Mouse (Mus musculus) cerebellum, adult 9-11 months (tissue): ENCODE results near the gene Speer4f1.
"Not testable (repeated sequence)": the region's sequence is repeated elsewhere in the genome, so short reads cannot be mapped to it uniquely, and the experiment has no call there.

Source experiments
- DNase-seq: peaks from one replicate; pipeline ENCODE4 v3.0.0; 2022

Speer4f1 gene

DNA sequence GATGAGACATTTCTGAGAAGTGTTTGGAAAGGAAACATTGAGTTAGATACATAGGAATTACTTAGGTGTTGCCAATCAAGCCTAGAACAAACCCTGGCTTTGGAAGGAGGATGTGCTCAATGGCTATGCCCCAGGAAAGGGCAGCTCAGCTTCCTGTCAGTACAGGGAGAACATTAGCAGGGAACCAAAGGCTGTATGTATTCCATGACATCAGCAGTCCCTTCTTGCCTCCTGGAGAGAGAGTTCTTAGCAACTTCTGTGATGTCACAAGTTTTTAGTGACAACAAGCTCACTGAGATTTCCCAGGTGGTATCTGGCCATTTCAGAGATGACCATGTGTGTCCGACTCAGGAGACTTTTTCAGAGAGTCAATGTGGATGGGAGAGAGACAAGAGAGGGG is at the start of gene Speer4f1:
Gene Speer4f1, plus strand, starts transcription at position 301 of the 400 bp plus-strand sequence.
- not testable (repeated sequence) for DNase-seq

DNA sequence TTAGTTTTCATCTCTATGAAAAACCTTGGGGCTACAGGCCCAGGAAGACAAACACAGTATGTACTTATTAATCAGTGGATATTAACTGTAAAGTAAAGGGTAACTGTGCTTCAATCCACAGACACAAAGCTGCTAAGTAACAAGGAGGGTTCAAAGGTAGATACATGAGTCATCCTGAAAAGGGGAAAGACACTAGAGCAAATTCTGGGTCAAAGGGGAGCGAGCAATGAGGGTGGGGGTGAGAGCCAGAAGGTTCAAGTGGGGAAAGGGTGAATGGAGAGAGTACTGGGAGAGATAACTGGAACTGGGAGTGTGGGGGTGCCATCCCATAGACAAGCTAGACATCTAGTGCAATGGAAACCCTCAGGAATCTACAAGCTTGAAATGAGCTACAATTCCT is 49.0 kb upstream of the Speer4f1 start:
- DNase-seq: no peak

DNA sequence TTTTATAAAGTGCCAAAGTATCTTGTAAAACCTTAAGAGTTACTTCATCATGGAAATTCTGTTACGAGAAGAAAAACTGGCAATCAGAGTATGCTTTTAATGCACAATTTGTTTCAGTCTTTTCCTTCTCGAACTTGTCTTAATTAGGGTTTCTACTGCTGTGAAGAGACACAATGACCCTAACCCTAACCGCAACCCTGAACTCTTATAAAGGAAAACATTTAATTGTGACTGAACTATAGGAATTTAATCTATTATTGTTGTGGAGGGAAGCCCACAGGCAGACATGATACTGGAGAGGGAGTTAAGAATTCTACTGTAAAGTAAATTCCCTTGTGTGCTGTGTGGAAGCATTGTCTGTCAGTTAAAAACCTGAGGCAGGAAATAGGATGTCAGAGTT is 41.2 kb upstream of the Speer4f1 start:
- no peak for DNase-seq

DNA sequence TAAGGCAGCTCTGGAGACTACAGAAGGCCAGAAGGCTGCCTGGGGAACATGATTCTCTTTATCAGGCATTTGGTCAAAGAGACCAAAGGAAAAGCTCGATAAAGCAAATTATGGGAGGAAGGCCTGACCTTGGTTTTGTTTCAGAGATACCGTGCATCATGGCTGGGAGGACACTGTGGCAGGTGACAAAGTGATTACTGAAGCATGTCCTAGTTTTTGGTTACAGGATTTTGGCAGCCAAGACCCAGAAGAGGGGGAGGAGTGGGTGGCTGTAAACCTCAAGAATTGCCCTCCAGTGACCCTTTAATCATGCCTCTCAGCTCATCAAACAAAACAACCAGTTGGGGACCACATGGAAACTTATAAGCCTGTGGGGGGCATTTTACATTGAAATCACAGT is 39.7 kb upstream of the Speer4f1 start:
- no peak for DNase-seq

DNA sequence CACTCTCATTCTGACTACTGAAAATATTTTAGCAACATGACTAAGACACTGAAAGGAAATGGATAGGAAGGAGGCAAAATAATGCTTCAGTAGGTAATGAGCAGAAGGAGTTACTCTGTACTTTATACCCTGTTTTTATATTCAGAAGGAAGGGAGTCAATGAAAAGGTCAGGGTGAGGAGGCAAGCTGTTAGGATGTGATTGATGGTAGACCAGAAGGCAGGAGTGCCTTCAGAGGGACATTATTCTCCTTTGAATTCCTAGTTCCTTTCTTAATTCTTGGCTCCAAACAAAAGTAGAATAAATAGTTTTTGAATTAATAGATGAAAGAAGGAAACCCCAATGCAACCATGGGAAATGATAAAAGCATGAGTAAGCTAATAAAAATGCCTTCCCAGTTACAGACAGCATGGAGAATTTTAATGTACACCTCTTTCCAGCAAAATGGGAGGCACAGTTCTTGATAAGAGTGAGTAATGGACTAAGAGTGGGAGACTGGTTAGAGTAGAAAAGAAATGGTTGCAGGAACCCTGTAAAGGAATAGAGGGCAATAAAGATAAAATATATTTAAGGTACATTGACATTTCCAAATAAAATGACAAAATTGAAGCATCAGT is 36.3 kb upstream of the Speer4f1 start:
- DNase-seq: no peak

DNA sequence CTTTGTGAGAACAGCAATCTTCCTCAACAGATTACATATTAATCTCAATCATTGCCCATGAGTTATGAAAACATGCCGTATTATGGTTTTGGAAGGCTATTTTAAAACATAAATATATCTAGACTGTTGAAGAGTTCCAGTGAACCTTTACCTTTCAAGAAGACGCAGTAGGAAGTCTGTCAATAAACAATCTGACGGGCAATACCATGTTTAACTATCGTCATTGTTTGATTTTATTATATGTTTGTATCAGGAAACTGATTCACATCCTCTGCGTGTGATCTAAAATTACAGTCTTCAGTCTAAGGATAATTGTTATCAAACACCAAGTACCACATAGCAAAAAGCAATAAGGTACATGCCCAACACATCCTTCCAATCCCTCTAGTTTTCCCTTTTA is 21.8 kb upstream of the Speer4f1 start:
- no peak for DNase-seq

DNA sequence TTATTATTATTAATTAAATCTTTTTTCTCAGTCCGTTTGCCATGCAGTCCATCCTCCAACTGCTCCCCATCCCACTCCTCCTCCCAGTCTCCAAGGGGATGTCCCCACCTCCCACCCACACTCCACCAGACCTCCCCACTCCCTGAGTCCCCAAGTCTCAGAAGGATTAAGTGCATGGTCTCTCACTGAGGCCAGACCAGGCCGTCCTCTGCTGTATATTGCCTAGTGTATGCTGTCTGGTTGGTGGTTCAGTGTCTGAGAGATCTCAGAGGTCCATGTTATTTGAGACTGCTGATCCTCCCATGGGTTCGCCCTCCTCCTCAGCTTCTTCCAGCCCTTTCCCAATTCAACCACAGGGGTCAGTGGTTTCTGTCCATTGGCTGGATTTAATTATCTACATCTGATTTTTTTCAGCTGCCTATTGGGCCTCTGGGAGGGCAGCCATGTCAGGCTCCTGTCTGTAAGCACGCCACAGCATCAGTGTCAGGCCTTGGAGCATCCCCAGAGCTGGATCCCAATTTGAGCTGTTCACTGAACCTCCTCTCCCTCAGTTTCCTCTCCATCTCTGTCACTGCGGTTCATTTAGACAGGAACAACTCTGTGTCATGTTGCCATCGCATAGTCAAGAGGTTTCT is 20.8 kb upstream of the Speer4f1 start:
- DNase-seq: no peak

DNA sequence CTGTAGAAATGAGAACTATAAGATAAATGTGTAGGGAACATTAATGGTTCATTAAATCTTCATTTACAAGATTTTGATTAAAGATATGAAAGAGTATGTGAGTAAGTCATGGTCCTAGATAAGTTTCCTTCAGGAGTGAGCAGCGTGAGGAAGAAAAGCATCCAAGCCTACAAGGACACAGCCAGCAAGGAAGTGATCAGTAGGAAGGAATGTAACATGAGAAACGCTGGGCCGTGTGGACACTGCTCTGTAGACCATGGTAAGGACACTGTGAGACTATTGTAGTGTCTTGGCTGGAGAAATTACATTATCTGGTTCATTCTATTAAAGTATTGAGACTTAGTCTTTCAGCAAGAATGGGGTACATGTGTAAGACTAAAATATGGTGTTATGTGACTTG is 19.2 kb upstream of the Speer4f1 start:
- no peak for DNase-seq

DNA sequence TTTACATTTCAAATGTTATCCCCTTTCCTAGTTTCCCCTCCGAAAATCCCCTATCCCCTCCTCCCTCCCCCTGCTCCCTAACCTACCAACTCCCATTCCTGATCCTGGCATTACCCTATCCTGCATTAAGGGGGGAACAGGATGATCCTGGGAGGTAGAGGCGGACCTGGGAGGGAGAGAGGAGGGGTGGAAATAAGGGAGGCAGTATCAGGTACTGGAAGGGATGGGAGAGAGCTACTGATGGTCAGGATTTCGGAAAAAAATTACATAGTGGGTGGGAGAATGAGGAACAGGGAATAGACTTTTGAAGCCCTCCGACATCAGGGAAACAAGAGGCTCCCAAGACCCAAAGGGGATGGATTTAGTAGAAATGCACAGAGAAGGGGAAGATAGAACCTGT is 7.8 kb upstream of the Speer4f1 start:
- not testable (repeated sequence) for DNase-seq

DNA sequence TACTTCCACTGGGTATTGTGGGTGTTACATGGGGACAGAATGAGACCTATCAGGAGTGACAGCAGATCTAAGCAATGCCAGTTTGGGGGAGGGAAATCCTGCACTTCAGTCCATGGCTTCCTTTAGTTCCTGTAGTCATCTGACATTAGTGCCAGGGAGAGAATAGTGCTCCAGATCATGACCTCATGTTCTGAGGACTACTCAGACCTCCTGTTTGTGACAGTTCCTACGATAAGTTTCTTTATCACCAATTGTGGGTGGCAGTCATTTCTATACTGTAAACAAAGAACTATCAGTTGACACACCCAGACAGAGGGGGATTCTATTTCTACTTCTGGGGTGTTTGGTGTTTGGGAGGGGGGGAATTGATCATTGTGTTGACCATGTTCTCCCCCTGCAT is 578 bp downstream of the Speer4f1 start:
- DNase-seq: no peak

DNA sequence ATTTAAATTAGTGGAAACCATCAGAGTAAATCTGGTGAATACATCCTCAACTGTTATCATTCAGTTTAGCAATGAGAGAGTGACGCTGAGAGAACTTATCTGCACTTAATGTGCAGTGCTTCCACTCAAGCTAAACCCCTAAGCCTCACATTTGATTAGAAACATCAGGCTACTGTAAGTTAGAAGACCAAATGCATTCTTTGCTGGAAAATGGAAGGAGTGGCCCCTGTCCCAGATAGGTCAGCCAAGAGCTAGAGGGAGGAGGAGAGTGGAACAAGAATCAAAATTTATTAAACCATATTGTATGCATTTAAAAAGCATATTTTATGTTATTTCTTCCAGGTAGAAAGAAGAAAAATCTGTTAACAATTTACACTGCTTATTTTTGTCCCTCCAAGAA is 14.0 kb downstream of the Speer4f1 start:
- no peak for DNase-seq

DNA sequence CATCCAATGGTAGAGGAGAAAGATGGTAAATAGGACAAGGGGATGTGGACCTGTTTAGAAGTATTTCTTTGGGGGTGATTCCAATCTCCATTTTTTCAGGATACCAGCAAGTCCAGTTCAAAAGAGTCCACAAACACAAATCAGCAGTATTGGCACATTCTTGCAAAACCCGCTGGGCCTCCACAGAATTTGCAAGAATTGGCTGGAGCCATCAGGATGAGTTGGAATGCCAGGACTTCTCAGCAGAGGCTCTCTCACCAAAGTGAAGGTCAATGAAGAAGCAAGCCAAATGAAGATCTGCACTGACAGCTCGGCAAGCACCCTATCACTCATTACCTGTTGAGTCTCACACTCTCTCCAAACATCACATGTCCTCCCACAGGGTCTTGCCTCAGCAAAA is 19.7 kb downstream of the Speer4f1 start:
- DNase-seq: no peak

DNA sequence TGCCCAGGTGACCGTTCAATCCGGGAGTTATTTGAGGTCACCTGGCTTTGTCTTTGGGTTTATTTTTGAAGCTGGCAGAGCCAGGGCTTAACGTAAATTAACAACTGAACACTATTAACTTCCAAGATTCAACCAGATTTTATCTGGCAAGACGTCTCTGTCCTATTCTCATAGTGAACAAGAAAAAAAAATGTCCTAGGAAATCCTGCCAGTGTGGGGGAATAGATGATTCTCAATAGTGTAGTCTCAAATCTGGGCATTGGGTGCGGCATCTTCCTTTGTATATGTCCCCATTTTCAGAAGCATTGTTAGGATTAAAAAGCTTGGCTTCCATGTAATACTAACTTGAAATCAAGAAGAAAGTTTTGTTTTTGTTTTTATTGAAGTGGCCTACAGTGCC is 20.8 kb downstream of the Speer4f1 start:
- DNase-seq: no peak

DNA sequence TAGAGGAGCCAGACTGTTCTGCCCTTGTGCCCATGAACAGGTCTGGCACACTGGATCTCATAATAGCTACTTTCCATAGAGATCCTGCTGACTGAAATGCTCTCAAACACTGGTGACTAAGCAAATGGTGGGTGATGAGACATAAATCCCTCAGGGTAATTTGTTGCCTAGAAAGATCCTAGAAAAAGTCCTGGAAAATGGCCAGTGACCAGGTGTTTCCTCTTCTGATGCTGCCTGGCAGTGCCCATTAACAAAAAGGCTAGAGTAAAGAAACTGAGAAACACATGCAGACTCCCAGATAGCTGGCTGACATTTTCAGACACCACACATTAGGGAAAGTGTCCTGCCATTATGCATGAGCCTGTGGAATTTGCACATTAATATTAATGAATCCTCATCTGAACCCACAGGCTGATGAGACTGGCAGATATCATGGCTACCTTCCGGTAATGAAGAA is 24.0 kb downstream of the Speer4f1 start:
- no peak for DNase-seq

DNA sequence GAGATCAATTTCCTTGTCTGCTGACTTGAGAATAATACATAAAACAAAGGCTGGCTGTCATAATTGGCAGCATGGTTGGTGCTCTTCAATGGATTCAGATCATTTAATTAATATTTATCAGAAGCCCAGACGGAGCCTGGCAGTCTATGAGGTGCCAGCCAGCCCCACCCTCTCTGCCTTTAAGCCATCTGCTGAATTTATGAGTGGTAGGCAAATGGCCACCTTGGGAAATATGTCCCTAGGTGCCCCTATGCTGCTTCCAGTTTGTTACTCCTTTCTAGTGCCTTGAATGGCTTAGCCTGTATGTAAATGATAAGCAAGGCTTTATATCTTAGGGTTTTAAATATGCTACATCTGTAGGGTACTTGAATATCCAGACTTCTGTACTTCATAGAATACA is 25.0 kb downstream of the Speer4f1 start:
- no peak for DNase-seq

DNA sequence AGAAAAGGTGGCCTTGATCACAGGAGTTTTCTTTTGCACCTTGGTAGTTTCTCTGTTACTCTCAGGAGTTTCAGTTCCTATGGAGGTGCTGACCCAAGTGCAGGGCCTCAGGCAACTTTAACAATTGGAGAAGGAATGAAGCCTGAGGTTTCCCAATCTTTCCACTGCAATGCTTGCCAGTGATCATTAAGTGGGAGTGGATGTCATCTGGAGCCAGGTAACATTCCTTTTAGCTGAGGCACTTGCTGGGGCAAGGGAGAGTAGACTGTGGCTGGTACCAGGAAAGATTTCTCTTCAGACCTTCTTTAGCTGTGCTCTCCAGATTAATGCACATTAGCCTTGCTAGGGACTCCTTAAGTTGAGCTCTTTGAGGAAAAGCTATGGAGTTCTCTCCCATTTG is 29.6 kb downstream of the Speer4f1 start:
- DNase-seq: no peak

DNA sequence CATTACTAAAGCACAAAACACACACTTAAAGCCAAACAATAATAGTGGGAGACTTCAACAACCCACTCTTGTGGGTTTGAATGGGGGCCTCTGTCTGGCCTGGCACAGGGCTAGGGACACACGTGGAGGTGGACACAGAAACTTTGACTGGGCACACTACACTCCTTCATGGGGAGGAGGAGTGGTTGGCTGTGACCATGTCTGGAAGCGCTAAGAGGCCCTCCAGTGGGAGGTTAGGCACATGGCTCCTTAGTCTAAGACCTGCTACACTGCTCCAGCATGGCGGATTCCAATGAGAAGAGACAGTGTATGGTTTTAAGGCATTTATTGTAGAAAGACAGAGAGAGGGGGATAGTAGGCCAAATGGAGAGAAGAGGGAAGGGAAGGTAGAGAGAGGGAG is 32.1 kb downstream of the Speer4f1 start:
- DNase-seq: no peak
